In genomic region chr12:105557250-105557925, GRCm38 (mm10) we compare ENCODE assay signal across 11 mouse cellular contexts. TPM values are rescaled to one million over a fixed set of nuclear protein-coding genes. Genes with fewer than 3 reads are reported as not detected.
A peak's percentile ranks its signal among the peaks of the same experiment; 100 is the strongest.
DNase-seq lines count a peak whose midpoint lies in the region; ATAC-seq and TF ChIP-seq lines count a peak whose summit lies in the region.
"Had no signal": no experiment of that assay in that cellular context is flagged by ENCODE, and none has a peak within 500 bp of the region (broad histone marks: within the 10 kb centered on the region; RNA-seq: fewer than 3 reads in every experiment).

No protein-coding gene starts in this region.

- H3K9me3 ChIP-seq in forebrain, embryonic 14.5 days (replicated peaks; ENCODE audit: control insufficient read depth, low read length), result no peaks in the 10 kb centered on the region
- no peaks in the 10 kb centered on the region for H3K9me3 ChIP-seq in forebrain, embryonic 15.5 days
- H3K9me3 ChIP-seq in heart, postnatal 0 days (replicated peaks; ENCODE audit: control insufficient read depth, low read length), result no peaks in the 10 kb centered on the region
- no peaks in the 10 kb centered on the region for H3K9me3 ChIP-seq in lung, postnatal 0 days (ENCODE audit: low read length)
- no peaks in the 10 kb centered on the region for H3K9me3 ChIP-seq in hindbrain, embryonic 16.5 days (ENCODE audit: control insufficient read depth, low read length)
- H3K9me3 ChIP-seq: neural tube, embryonic 12.5 days had no signal

- H3K4me3 ChIP-seq in forebrain, embryonic 14.5 days (ENCODE audit: low read depth, low read length), result no peak overlapping the region
- H3K4me3 ChIP-seq in forebrain, embryonic 15.5 days, result no peak overlapping the region
- no peak overlapping the region for H3K4me3 ChIP-seq in heart, postnatal 0 days (ENCODE audit: low read depth, low read length)
- no peak overlapping the region for H3K4me3 ChIP-seq in lung, postnatal 0 days (ENCODE audit: low read depth, low read length)
- no peak overlapping the region for H3K4me3 ChIP-seq in hindbrain, embryonic 16.5 days (ENCODE audit: low read length)
- H3K4me3 ChIP-seq: neural tube, embryonic 12.5 days had no signal

- no peaks in the 10 kb centered on the region for H3K36me3 ChIP-seq in forebrain, embryonic 14.5 days (ENCODE audit: control insufficient read depth, insufficient read depth, low read length)
- H3K36me3 ChIP-seq in forebrain, embryonic 15.5 days, result no peaks in the 10 kb centered on the region
- H3K36me3 ChIP-seq in heart, postnatal 0 days (replicated peaks; ENCODE audit: control insufficient read depth, insufficient read depth, low read length), result no peaks in the 10 kb centered on the region
- H3K36me3 ChIP-seq in lung, postnatal 0 days (ENCODE audit: insufficient read depth, low read length), result no peaks in the 10 kb centered on the region
- no peaks in the 10 kb centered on the region for H3K36me3 ChIP-seq in hindbrain, embryonic 16.5 days (ENCODE audit: control insufficient read depth, insufficient read depth, low read length)
- H3K36me3 ChIP-seq: neural tube, embryonic 12.5 days had no signal

- no peak for TF ChIP-seq EP300 in heart, postnatal 0 days (IDR thresholded peaks at IDR 0.05; ENCODE audit: low read depth)
- TF ChIP-seq EP300 in lung, postnatal 0 days (IDR thresholded peaks at IDR 0.05), result no peak

- WGBS in forebrain, embryonic 14.5 days, result 76% methylated on average over 7 of the region's 7 CpGs
- WGBS in forebrain, embryonic 15.5 days, result 78% methylated on average over 7 of the region's 7 CpGs
- WGBS in heart, postnatal 0 days, result 37% methylated on average over 7 of the region's 7 CpGs
- 51% methylated on average over 7 of the region's 7 CpGs for WGBS in lung, postnatal 0 days
- WGBS in hindbrain, embryonic 16.5 days, result 65% methylated on average over 7 of the region's 7 CpGs

- peaks cover 5% of the 10 kb centered on the region; the same call in 1 of the 2 replicates for H3K27me3 ChIP-seq in forebrain, embryonic 14.5 days (replicated peaks; ENCODE audit: control insufficient read depth, insufficient read depth, low read length)
- H3K27me3 ChIP-seq in forebrain, embryonic 15.5 days, result no peaks in the 10 kb centered on the region; the same call in 1 of the 2 replicates
- peaks cover 6% of the 10 kb centered on the region; the same call in 1 of the 2 replicates for H3K27me3 ChIP-seq in heart, postnatal 0 days (ENCODE audit: control insufficient read depth, insufficient read depth, low read length)
- H3K27me3 ChIP-seq in lung, postnatal 0 days (replicated peaks; ENCODE audit: insufficient read depth, low read length), result 0 out of 2 replicates have a peak, but pooled peaks cover 6% of the 10 kb centered on the region
- peaks cover 3% of the 10 kb centered on the region; the same call in 1 of the 2 replicates for H3K27me3 ChIP-seq in hindbrain, embryonic 16.5 days (replicated peaks; ENCODE audit: control insufficient read depth, insufficient read depth, low read length)

- no peak for TF ChIP-seq CTCF in heart, postnatal 0 days (IDR thresholded peaks at IDR 0.05; ENCODE audit: low read depth)
- TF ChIP-seq CTCF in lung, postnatal 0 days (IDR thresholded peaks at IDR 0.05), result peak; percentile 31

- DNase-seq in forebrain, embryonic 14.5 days (ENCODE audit: low spot score), result peak; percentile 17
- peak; percentile 25 for DNase-seq in adrenal gland, postnatal 25 days
- no peak for DNase-seq in heart, postnatal 0 days (ENCODE audit: low spot score)
- peak; percentile 50 for DNase-seq in lung, postnatal 0 days (ENCODE audit: low spot score)
- no peak for DNase-seq in urinary bladder, adult 2 months (ENCODE audit: low spot score)

- ATAC-seq in forebrain, embryonic 14.5 days, result no peak
- ATAC-seq in forebrain, embryonic 15.5 days (replicated peaks), result no peak
- peak; percentile 52; the same call in 1 of the 2 replicates for ATAC-seq in heart, postnatal 0 days (ENCODE audit: insufficient read depth, low read depth)
- peak; percentile 80 for ATAC-seq in lung, postnatal 0 days
- no peak for ATAC-seq in frontal cortex, adult (ENCODE audit: low TSS enrichment)
- ATAC-seq in hindbrain, embryonic 16.5 days, result no peak; the same call in 1 of the 2 replicates

- H3K4me1 ChIP-seq in forebrain, embryonic 14.5 days (ENCODE audit: control insufficient read depth, insufficient read depth, low read length), result no peaks in the 10 kb centered on the region
- no peaks in the 10 kb centered on the region; the same call in 1 of the 2 replicates for H3K4me1 ChIP-seq in forebrain, embryonic 15.5 days
- H3K4me1 ChIP-seq in heart, postnatal 0 days (ENCODE audit: control insufficient read depth, insufficient read depth), result peaks cover 50% of the 10 kb centered on the region
- peaks cover 10% of the 10 kb centered on the region; the same call in 1 of the 2 replicates for H3K4me1 ChIP-seq in lung, postnatal 0 days (ENCODE audit: insufficient read depth, low read depth, low read length)
- peaks cover 4% of the 10 kb centered on the region; the same call in 1 of the 2 replicates for H3K4me1 ChIP-seq in hindbrain, embryonic 16.5 days (ENCODE audit: control insufficient read depth, insufficient read depth, low read depth, low read length)
- H3K4me1 ChIP-seq: neural tube, embryonic 12.5 days had no signal

- no peak overlapping the region for H3K4me2 ChIP-seq in forebrain, embryonic 14.5 days (ENCODE audit: low read length)
- H3K4me2 ChIP-seq in forebrain, embryonic 15.5 days (replicated peaks), result no peak overlapping the region
- no peak overlapping the region for H3K4me2 ChIP-seq in heart, postnatal 0 days (ENCODE audit: low read depth, low read length)
- H3K4me2 ChIP-seq in lung, postnatal 0 days (replicated peaks; ENCODE audit: low read depth, low read length), result no peak overlapping the region
- H3K4me2 ChIP-seq in hindbrain, embryonic 16.5 days (ENCODE audit: low read length), result no peak overlapping the region
- H3K4me2 ChIP-seq: neural tube, embryonic 12.5 days had no signal

- no peak overlapping the region for H3K9ac ChIP-seq in forebrain, embryonic 14.5 days (ENCODE audit: low read length)
- H3K9ac ChIP-seq in forebrain, embryonic 15.5 days (replicated peaks), result no peak overlapping the region
- H3K9ac ChIP-seq in heart, postnatal 0 days (replicated peaks; ENCODE audit: low read depth, low read length), result no peak overlapping the region
- H3K9ac ChIP-seq in lung, postnatal 0 days (replicated peaks; ENCODE audit: low read depth), result no peak overlapping the region
- no peak overlapping the region for H3K9ac ChIP-seq in hindbrain, embryonic 16.5 days (ENCODE audit: low read depth, low read length)
- H3K9ac ChIP-seq: neural tube, embryonic 12.5 days had no signal

- no peak overlapping the region for H3K27ac ChIP-seq in forebrain, embryonic 14.5 days (ENCODE audit: low read depth, low read length)
- H3K27ac ChIP-seq in forebrain, embryonic 15.5 days (replicated peaks), result no peak overlapping the region
- peak overlapping the region; percentile 13; the same call in 1 of the 2 replicates for H3K27ac ChIP-seq in heart, postnatal 0 days (ENCODE audit: low read depth)
- peak overlapping the region; percentile 71 for H3K27ac ChIP-seq in lung, postnatal 0 days (ENCODE audit: low read length)
- H3K27ac ChIP-seq in hindbrain, embryonic 16.5 days (ENCODE audit: low read depth, low read length), result no peak overlapping the region
- H3K27ac ChIP-seq: neural tube, embryonic 12.5 days had no signal

RNA-seq across cellular contexts. Expression of gene Bdkrb2, which starts 5.6 kb away (rescaled TPM):
- 0.23 TPM in 2 replicates for polyA plus RNA-seq in forebrain, embryonic 14.5 days (2014; fragmentation: Nextera tagmentation; extraction: Ambion mirVana)
- polyA plus RNA-seq in forebrain, embryonic 15.5 days (2015; fragmentation: Nextera tagmentation; extraction: Ambion mirVana), result 0.38 and 0.64 TPM in 2 replicates
- total RNA-seq in adrenal gland, postnatal 25 days (2021), result 9.5 and 10.8 TPM in 2 replicates
- total RNA-seq in heart, postnatal 0 days (2014; rRNA removed; ENCODE audit: low replicate concordance), result 0.54 and 4.0 TPM in 2 replicates
- polyA plus RNA-seq in heart, postnatal 0 days (2015; fragmentation: Nextera tagmentation; extraction: Ambion mirVana), result 0.60 and 0.71 TPM in 2 replicates
- 2.1 and 2.5 TPM in 2 replicates for polyA plus RNA-seq in lung, postnatal 0 days (2015; fragmentation: Nextera tagmentation; extraction: Ambion mirVana)
- polyA plus RNA-seq in hindbrain, embryonic 16.5 days (2015; fragmentation: Nextera tagmentation; extraction: Ambion mirVana), result 2.3 and 2.5 TPM in 2 replicates
- 5.7 and 6.6 TPM in 2 replicates for polyA plus RNA-seq in urinary bladder, adult 2 months (2012; rRNA removed)
- total RNA-seq: common myeloid progenitor, adult 5-6 weeks had no signal

RNA-seq across cellular contexts. Expression of gene Bdkrb1, which starts 45.5 kb away (rescaled TPM):
- polyA plus RNA-seq in forebrain, embryonic 14.5 days (2014; fragmentation: Nextera tagmentation; extraction: Ambion mirVana), result not detected in 2 replicates
- polyA plus RNA-seq in forebrain, embryonic 15.5 days (2015; fragmentation: Nextera tagmentation; extraction: Ambion mirVana), result 0.20 TPM in 1 of 2 replicates, not detected in the other
- total RNA-seq in adrenal gland, postnatal 25 days (2021), result not detected in 2 replicates
- not detected in 2 replicates for total RNA-seq in heart, postnatal 0 days (2014; rRNA removed; ENCODE audit: low replicate concordance)
- polyA plus RNA-seq in heart, postnatal 0 days (2015; fragmentation: Nextera tagmentation; extraction: Ambion mirVana), result not detected in 2 replicates
- polyA plus RNA-seq in lung, postnatal 0 days (2015; fragmentation: Nextera tagmentation; extraction: Ambion mirVana), result 0.26 and 0.37 TPM in 2 replicates
- polyA plus RNA-seq in hindbrain, embryonic 16.5 days (2015; fragmentation: Nextera tagmentation; extraction: Ambion mirVana), result 0.34 TPM in 1 of 2 replicates, not detected in the other
- 0.17 and 0.35 TPM in 2 replicates for polyA plus RNA-seq in urinary bladder, adult 2 months (2012; rRNA removed)
- total RNA-seq: common myeloid progenitor, adult 5-6 weeks had no signal
- polyA plus RNA-seq: frontal cortex, adult 2 months; neural tube, embryonic 12.5 days had no signal

Comparison
In these comparisons a context has a peak if more than half of its experiments do, and no peak if none do; other contexts are left out.
1. ATAC-seq: peak in heart, postnatal 0 days (single experiment) and lung, postnatal 0 days (single experiment); none in forebrain, embryonic 14.5 days (single experiment), forebrain, embryonic 15.5 days (single experiment), frontal cortex, adult (single experiment) and hindbrain, embryonic 16.5 days (single experiment).
2. DNase-seq: peak in forebrain, embryonic 14.5 days (single experiment), adrenal gland, postnatal 25 days (single experiment) and lung, postnatal 0 days (single experiment); none in heart, postnatal 0 days (single experiment) and urinary bladder, adult 2 months (single experiment).
3. H3K27ac ChIP-seq: peak in heart, postnatal 0 days (single experiment) and lung, postnatal 0 days (single experiment); none in forebrain, embryonic 14.5 days (single experiment), forebrain, embryonic 15.5 days (single experiment) and hindbrain, embryonic 16.5 days (single experiment).